Mouse (Mus musculus): ENCODE data around the gene Panx3.

Gene Panx3

DNA sequence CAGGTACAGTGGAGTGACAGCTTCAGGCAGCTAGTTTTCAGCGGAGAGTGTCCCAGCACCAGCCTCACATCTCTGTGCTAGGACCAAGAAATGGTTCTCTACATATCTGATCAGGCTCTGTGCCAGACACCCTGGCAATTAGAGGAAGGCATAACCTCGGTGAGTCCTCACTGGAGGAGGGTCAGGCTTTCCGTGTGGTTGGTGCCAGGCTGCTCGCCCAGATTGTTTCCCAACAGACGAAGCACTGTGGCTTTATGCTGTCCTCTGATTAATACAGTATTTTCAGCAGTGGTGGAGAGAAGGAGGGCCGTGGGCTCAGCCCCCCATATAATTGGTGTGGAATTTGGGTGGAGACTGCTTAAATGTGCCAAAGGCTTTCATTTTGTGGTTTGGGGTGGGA is at the start of gene Panx3:
Gene Panx3, minus strand, starts transcription at position 121 of the 400 bp plus-strand sequence.
- DNase-seq (ENCODE audit: low read depth) = peak; percentile 13

DNA sequence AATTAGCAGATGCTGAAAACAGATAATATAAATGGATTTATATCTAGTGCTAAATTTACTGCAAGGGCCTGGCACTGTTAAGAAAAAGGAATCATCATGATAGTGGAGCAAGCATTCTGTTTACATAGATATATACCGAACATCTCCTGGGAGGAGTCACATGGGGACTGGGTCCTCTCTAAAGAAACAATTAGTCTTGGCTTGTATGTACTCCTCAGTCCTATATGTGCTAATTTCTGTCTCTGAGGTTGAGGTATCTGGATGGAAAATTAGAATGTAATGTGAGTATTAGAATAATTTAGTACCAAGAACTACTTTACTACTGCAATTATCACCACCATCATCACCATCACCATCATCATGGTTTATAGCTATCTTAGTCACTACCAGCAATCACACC is 47.1 kb upstream of the Panx3 start, which contains the start of gene Olfr160:
Gene Olfr160, minus strand, starts transcription at position 101 of the 400 bp plus-strand sequence.
- DNase-seq (ENCODE audit: low read depth) = no peak

DNA sequence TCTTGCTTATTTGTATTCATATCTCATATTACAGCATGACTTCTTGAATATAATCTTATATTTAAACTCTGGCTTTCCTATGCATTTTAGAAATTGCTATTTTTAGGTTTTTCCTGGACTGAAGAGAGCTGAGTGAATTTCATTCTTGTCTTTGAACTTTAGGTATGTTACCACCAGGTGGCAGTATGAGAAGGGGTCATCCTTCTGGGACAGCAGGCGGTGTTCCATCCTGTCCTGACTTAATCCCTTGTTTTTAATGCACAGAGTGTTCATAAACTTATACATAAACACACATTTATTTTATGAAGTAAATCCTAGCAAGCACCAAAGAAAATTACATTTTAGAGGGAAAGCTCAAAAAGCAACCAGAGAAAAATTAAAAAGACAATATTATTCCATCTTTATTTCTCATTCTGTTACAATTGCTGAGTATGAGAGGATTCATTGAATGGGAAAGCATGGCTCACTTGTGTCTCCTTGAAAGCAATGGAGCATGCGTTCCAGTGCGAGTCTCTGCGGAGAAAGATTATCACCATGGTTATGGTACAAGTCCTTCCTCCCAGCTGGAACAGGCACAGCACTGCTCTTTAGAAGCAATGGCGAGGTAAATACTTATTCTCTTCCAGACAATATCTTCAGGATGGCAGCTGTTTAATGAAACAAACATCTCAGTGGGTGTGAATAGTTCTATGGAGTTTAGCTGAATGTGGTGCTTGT is 21.1 kb upstream of the Panx3 start:
- peak; percentile 46 for DNase-seq (ENCODE audit: low read depth)

DNA sequence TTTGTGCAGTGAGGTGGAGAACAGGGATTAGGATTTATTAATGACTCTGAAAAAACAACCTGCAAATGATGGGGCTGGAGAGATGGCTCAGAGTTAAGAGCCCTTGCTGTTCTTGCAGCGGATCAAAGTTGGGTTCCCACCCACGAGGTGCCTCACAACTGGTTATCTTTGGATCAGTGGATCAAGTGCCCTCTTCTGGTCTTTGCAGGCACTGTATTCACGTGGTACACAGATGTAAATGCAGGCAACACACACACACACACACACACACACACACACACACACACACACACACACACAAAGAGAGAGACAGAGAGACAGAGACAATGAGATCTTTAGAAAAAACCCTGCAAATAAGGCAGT is 18.9 kb upstream of the Panx3 start:
- peak; percentile 45 for DNase-seq (ENCODE audit: low read depth)

DNA sequence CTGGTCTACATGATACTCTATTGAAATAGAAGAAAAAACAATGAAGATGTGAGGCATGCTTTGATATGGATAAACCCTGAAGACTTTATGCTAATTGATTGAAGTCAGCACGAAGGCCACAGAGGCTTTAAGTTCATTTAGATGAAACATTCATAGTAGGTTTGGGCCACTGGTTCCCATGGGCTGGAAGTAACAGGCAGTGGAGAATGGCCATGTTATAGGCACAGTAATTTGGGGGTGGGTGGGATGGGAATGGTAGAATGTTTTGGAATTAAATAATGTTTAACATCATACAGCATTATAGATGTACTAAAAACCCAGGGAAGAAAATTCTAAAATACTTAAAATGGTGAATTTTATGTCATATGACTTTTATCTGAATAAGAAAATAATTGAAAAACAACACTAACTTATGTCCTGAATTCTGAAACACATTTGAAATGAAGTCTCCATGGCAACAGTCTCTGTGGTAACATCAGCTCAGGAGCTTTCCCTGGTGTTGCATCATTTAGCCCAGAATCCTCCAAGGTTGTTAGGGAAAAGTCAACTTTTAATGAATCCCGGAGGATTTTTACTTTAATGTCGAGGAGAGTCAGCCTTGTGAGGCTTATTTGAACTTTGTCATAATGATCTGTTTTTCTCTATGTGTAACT is 18.4 kb upstream of the Panx3 start:
- DNase-seq (ENCODE audit: low read depth) = no peak

DNA sequence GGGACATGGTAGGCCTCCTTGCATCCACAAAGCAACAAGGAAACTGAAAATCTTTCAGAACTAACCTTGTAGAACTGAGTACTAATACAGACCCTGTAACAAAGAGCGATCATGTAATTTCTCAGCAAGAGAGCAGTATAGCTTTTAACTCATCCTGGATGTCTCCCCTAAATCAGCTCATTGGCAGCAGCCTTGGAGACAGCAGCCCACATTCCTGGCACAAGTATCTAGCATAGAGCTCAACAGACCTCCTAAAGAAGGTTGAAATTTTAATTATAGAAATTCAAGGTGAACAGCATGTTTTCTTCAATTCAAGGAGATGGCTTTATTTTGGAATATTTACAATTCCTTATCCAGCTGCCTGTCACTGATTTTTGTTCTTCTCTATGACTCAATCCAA is 12.1 kb upstream of the Panx3 start:
- no peak for DNase-seq (ENCODE audit: low read depth)

DNA sequence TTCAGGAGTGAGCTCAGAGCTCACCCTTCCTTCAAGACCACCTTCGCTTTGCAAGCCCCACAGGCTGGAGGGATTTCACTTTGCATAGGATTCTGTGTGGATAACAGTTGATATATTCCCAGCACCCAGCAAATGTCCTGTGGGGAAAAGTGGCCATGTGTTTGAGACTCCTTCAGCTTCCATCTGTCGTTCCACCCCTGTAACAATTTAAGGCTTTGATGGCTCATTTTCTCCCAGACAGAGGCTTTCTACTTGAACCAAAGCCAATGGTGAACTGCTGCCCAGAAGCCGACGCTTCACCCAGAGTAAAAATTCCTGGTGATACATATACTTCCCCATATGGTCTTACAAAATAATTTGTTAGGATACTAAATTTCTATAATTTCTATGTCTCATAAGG is 6.3 kb upstream of the Panx3 start:
- no peak for DNase-seq (ENCODE audit: low read depth)

DNA sequence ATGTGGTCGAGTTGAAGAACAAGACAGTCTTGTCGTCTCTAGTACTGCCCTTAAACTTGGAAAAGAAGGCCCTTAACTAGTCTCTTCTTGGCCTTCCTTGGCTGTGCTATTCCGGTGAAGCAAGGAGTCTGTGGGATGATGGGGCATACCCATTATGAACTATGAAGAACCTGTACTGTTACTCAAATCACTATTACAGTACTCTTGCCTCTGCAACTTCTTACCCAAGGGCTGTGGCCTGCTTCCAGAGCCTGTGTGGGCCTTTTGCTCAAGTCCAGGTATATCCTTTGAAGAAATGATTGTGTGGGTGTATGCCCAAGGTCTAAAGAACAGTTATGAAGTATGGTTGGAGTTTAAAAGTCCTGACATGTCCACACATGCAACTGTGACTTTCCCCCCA is 1.2 kb upstream of the Panx3 start:
- no peak for DNase-seq (ENCODE audit: low read depth)

DNA sequence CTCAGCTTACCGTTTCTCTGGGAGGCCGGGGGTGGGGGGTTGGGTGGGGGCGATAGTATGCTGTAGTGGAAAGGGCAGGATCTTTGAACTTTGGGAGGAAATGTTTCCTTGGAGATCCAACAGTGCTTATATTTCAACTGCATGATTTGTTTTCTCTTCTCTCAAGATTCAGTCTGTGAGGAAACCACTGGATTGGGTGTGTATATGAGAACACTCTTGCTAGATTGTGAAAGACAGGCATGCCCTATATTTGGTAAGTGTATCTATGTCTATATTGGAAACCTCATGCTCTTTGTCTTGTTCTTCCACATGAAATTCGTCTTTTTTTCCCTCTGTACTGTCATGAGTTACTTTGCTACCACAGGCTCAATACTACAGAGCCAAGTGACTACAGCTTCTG is 643 bp upstream of the Panx3 start:
- no peak for DNase-seq (ENCODE audit: low read depth)

DNA sequence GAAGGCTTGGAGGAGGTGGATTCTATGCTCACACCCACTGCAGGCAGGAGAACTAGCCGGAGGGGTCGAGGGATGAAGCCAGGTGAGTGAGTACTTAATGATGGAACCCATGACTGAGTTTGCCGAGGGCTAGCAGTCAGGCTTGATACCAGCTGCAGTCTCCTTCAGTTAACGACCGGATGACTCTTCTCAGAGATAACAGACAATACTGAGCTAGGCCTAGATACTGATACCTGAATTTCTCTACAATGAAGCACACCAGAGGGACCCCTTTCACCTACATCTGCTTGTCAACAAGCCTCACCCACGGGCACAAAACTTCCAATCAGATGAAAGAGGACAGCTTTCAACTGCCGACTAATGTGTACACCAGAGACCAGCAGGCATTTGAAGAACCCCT is 3.0 kb downstream of the Panx3 start:
- DNase-seq (ENCODE audit: low read depth) = no peak

DNA sequence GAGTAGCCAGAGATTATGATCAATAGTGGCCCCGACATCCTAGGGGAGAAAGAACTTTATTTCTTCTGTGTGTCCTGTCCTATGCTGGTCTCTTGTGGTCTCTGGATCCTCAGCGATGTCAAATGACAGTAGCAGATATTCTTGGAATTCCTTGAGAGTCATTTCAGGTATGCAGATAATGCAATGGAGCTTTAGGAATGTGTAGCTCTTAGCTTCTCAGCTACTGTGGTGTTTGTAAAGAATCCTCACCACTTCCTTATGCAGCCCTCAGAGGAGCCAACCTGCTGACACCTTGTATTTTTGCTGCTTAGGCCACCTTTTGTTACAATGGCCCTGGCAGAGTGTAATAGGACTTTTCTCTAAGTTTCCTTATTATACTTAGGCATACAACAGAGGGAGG is 4.4 kb downstream of the Panx3 start:
- no peak for DNase-seq (ENCODE audit: low read depth)

DNA sequence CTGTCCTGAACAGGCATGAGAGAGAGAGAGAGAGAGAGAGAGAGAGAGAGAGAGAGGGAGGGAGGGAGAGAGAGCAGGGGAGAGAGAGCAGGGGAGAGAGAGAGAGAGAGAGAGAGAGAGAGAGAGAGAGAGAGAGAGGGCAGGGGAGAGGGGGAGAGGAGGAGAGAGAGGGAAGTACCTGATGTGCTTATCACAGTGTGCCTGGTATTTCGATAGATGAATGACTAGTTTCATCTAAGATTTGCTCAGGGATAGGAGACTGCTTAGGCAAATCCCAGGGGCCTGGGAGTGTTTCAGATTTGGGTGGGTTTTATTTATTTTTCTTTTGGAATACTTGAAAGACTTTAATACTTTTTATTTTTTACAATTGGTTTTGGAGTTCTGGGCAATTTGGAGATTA is 5.8 kb downstream of the Panx3 start:
- DNase-seq (ENCODE audit: low read depth) = no peak

DNA sequence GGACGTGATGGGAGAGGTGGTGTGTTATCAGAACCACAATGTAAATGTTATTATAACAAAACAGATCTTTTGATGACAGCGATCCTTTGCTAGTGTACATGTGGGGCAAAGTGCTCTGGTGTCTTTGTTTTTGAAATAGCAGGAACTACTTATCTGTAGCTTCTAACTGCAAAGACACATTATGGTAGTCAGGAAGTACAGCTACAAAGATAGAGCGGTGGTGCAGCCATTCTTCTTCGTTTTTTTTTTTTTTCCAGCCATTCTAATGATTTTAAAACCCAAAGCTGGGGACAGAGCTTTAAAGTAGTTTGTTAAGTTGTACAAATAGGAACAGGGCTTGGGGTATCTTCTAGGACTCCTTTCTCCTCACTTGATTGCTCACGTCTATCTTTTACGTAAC is 9.6 kb downstream of the Panx3 start:
- no peak for DNase-seq (ENCODE audit: low read depth)

DNA sequence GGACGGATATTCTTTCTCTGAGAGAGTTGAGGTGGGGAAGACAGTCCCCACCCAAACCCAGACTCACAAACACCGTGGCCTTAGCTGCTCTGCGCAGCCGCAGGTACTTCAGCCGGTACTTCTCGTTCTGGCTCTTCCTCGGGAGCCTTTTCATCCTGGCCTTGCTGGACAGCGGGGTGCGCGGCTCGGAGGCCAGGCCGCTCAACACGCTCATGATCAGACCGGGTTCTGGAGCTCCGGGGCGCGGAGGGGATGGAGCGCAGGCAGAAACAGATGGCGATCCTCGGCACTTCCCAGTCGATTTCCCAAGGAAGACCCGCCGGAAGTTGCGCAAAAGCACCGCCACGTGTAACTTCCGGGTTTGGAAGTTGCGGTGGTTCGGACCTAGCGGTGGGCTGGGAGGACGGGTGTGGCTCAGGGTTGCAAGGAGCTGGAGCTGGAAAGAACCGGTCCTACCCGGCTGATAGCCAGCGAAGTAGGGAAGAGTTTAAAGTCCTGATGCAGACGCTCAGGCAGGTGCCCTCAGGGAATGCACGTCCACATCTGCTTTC is 12.0 kb downstream of the Panx3 start, which contains the start of gene Tbrg1:
Gene Tbrg1, minus strand, starts transcription at position 382 of the 551 bp plus-strand sequence.
- DNase-seq (ENCODE audit: low read depth) = peak; percentile 92

DNA sequence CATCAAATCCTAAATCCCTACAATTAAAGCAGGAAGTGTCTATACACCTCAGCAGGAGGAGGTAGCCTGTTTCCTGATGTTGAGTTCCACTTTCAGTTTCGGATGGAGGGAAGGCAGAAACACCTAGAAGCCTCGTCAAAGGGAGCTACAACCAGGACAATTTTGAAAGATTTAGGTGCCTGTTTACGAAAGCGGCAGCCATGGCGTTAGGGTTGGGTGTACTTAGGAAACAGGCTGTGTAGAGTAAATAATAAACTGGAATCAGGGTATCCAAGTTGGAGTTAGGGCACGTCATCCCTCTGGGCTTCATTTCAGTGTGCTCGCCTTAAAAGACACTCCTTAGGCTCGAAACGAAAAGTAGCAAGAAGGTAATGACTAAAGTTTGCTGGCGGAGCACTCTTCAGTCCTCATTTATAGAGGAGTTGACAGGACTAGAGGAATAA is 12.6 kb downstream of the Panx3 start:
- peak; percentile 58 for DNase-seq (ENCODE audit: low read depth)

DNA sequence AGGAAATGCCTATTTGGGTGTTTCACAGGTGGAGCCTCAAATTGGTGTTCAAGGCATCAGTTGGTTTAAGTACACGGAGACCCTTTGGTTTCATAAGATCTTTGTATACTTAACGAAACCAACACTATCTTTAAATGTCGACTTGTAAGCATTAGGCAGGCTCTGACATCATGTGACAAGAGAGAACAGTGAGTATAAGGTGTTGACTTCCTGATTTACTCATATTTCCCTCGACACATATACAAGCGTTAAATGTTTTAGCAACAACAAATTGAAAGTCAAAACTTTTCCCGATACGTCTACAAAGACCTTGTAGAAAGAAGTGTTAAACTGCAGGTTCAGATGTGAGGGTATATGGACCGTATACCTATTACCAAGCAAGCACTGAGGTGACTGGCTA is 13.1 kb downstream of the Panx3 start:
- peak; percentile 50 for DNase-seq (ENCODE audit: low read depth)

DNA sequence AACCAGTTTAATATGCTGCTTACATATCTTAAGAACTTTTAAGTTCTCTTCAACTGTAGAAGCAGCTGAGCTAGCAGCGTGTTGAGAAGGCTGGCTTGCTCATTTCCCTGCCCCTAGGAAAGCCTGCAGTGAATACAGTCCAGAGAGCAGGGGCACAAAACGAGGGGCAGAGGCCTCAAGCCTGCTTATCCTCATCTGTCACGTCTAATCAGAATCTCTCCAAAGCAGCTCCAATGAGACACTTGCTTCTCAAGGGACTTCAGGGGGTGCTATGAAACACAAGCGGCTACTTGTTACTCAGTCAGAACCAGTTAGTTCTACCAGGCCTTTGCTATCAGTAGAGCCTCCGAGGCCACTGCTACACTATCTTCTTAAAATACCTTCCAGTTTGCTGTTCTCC is 15.2 kb downstream of the Panx3 start:
- DNase-seq (ENCODE audit: low read depth) = no peak

DNA sequence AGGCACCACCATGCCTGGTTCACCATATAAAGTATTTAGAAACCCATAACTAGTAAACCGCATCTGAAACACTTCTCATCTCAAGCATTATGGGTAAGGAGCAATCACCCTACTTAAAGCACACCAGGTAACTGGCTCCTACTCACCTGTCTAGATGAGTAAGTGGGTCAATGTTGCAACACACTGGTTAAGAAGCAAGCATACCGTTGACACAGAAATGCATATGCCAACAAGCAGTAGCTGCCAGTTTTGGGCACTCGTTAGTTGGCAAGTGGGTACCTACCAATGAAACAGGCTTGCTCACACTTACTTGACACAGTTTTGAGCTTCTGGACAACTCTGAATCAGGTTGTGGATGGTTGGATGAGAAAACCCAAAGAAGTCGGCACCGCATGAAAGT is 18.4 kb downstream of the Panx3 start:
- no peak for DNase-seq (ENCODE audit: low read depth)

DNA sequence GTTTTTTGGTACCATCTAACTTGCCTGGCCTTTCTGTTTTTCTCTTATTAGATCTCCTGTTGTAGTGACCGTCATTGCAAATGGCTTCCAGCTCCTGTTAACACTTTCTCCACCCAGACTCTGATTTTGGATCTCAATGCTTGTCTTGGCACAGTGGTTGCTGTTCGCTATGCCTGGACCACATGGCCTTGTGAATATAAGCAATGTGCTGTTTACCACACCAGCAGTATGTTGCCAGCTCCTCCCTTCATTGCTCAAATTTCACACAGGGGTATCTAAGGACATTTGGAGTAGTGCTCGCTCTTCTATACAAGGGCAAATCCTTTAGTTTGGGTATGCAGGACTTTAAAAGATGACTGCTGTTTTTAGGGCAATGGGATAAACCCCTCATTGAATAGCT is 22.8 kb downstream of the Panx3 start:
- DNase-seq (ENCODE audit: low read depth) = no peak

DNA sequence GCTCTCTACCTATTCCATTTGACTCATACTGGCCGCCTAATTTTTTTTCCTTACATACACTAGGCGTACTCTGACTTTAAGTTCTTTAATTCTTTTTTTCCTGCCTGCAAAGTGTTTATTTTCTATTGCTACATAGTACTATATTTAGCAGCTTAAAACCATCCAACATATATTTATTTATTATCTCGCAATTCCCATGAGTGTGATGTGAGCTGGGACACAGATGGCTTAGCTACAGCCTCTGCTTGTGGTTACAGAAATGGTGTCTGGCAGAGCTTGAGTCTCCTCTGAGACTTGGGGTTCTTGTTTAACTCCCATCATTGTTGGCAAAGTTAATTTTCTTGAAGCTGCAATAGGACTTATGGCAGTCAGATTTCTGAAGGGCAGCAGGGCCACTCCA is 30.3 kb downstream of the Panx3 start:
- DNase-seq (ENCODE audit: low read depth) = no peak

DNA sequence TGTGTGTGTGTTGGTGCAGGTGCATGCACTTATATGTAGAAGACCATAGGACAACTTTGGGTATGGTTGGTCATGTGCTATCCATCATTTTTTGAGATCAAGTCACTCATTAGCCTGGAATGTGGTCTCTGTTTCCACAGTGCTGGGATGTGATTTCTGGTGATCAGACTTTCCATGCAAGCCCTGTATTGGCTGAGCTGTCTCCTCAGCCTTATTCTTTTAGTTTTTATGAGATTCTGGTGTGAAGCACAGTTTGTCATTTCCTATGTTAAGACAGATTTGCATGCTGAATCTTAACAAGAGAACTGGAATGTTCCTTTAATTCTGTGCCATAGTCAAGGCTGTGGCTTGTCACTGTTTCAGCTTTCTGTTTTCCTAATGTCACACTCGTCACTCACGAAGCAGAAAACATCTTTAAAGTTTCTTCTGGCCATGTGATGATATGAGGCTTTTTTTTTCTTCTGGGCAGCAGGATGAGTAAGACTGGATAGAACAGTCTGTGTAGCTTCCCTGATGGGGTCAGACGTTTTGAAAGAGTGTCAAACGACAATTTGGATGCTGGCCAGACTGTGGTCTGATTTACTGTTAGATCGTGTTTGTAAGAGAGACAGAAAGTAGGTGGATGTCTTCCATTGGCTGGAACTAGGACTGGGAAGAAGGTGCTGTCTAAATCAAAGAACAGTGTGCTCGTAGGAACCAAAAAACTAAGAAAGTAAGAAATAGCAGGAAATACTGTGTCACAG is 32.1 kb downstream of the Panx3 start:
- DNase-seq (ENCODE audit: low read depth) = peak; percentile 89

DNA sequence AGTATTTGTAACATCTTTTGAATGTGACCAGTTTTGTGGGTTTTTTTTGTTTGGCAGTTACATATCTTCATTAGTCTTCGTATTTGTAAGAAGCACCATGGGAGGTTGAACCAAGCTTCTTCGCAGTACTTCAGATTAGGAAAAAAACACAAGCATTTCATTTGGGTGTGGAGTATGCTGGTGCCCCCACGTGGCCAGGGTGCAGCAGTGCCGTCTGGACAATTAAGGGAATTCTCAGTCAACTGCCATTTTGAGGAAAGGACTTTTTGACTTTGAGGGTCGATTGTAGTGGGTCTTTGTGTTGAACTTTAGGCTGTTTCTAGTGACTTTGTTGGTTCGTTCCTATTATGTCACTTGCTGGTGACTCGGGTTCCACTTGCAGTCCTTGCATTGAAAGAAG is 32.7 kb downstream of the Panx3 start:
- DNase-seq (ENCODE audit: low read depth) = peak; percentile 79

DNA sequence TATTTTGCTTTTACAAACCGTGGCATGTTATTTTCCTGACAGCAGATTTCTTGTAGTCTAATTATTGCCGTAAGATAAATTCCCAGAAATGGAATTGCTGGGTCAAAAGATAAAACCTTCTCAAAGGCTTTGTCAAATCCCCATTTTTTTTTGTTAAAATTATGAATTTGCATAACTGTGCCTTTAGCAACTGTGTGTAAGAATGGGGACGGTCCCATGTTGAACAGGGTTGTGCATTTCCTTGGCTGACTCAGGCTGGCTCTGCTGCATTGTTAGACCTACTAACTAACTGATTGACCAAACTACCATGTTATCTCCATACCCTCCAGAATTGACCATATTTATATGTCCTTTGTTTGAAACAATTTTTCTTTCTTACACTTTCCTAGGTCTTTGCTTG is 34.8 kb downstream of the Panx3 start:
- DNase-seq (ENCODE audit: low read depth) = no peak

All from 416B (cell line).